Mouse (Mus musculus) left cerebral cortex, adult 8-10 months (tissue): ENCODE measurements around the gene Syn3. TPM values are rescaled to one million over a fixed set of nuclear protein-coding genes. Genes with fewer than 3 reads are reported as not detected.

Source experiments
- DNase-seq, 2 experiments: peaks; one replicate each; pipeline ENCODE4 v3.0.0; 2022; ENCODE audit warnings: low spot score in 2 of 2
- total RNA-seq, 4 experiments: library from RNA; stranded (reverse); gene quantifications; 2 replicates each; pipeline ENCODE4 v1.2.4; 2022

The Syn3 gene
- total RNA-seq, 4 experiments from 2014 or later: 26.7 to 30.5 (median 29.9) TPM

DNA sequence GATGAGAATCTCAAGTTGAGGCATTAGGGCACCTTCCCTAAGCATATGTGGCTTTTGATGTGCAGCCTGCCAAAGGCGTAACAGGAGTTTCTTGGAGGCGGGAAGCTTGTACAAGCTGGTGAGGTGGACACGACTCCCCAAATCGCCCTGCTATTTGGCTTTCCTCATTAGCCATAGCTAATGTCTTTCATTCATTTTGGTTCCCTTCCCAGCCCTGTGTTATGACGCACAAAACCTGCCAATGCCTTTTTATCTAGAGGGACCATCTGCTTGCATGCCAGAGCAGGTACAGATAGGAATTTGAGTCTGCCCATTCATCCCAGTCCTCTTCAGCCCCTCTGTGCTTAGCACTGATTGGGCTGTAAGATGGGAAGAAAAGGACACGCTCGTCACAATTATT, 158.3 kb downstream of the Syn3 start:
- no peak for DNase-seq

DNA sequence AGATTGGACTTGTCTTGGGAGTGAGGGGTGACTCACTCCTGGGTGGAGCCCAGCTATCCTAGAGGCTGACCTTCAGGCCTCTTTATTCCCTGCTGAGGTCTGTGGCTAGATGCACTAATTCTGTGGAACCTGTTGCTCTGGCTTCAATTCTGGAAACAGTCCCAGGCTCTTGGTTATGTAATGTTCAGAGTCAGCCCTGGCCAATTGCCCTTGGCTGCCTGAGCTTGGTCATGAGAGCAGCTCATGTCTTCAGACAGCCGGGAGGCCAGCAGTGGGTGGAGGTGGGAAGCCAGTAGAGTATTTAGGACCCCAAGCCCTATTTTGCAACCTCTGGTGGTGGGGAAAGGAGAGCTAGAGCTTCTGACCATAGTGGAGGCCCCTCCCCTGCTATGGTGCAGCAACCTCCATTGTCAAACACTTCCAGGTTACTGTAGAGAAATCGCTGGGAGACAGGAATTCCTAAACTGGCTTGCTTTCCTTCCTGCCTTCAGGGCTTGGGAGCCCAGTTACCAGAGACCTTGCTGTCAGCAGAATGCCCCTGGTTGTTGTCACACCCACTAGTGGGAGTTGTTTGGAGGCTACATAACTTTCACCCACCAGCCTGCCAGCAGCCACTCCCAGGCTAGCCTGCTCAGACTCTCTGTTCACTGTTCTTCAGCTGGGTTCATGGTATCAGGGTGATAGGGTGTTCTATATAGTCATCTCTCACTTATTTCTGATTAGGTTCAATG, 158.9 kb downstream of the Syn3 start:
- DNase-seq: peak; percentile 53 to 83

DNA sequence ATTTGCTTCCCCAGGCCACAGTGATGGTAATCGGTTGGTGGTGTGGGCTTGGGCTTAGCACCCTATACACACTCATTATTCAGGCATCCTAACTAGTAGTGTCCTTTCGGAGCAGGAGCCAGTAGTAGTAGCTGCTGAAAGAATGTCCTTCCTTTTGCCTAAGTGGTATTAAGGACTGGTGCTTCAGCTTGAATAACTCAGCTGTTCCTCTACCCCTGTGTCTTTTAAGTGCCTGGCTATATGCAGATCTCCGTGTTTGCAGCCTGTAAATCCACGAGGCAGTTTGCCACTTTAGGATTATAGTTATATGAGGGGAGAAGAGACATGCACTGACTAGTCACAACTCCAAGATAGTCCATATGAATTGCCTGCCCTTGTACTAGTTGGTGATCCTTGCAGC, 159.6 kb downstream of the Syn3 start:
- no peak for DNase-seq

DNA sequence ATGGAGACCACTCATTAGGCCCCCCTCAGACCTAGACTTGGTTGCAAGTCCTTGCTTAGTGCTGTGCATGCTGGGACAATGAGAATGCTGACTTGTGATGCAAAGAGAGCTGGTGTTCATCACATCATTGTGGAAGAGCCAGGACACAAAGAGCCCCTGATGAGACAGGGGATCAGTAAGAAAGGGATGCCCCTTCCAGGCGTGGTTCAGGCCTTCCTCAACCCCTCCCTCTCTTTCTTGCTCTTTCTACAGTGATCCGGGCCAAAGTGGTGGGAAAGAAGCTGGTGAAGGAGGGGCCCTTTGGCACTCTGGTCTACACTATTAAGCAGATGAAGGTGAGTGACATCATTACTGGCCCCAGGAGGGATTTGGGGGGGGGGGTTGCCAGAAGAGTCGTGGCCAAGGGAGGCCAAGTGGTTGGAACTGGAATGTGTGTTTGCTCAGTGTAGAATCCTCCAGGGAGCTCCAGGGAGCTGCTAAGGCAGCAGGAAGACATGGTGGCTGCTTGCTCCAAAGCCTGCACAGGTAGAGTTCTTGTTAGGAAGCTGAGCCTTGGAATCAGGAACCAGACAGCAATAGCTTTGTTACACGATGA, 160.5 kb downstream of the Syn3 start:
- DNase-seq: no peak

DNA sequence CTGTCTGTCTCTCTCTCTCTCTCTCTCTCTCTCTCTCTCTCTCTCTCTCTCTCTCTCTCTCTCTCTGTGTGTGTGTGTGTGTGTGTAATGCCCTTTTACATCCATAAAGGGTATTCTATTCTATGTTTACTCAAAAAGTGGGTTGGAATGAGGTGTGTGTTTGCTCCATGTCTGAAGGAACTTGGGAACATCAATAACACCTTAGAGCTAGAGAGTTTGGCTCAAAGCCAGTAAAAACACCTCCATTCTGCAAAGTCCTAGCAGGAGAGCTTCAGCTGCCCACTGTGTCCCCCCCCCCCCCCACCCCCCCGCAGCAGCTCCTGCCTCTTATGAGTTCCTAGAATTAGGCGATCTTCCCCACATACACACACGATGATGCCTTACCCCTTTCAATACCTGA, 161.5 kb downstream of the Syn3 start:
- no peak for DNase-seq

DNA sequence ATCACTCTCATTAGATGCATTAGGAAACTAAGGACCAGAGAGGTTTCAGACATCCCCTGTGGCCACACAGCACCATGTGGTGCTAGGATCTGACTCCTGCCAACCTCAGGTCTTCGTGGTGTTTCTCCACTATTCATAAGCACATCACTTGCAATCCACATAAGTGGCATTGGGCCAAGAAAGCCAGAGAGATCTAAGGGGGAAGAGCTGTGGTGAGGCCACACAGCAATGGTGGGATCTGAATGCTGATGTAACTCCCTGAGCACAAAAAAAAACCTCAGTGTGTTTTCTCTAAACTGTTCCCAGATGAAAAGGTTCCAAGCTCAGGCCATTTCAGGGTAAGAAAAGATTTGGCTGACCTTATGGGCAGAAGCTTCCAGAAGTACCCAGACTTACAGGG, 162.2 kb downstream of the Syn3 start:
- DNase-seq: no peak

DNA sequence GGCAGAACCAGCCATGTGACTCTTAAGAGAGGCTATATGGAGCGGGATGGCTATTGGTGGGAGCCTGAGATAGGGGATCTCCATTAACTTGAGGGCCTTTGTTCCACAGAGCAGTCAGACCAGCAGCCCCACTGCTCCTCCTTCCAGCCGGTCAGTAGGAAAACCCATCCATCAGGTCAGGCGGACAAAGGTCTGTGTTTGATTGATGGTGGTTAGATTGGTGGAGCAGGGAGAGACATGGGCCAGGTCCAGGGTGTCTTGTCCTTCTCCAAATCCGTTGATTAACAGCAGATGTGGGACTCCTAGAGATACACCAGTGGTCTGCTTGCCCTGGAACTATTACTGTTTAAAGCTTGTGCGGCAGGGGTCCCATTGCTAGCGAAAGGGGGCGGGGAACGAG, 164.1 kb downstream of the Syn3 start:
- no peak for DNase-seq

DNA sequence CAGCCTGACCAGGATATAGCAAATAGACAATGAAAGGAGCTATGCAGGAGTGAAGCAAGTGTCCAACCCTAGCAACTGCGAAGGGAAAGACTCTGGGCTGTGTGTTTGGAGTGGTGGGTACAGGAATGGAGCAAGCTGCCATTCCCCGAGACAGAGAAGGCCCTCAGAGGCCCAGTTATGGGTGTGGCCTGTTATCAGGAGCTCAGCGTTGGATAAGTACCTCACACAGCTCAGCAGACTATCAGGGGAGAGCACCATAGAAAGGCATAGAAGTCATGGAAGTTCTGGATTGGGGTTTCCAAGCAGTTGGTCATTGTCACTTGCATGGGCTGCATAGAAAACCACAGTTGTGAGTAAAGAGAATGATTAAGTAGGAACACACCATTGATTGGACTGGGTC, 165.8 kb downstream of the Syn3 start:
- no peak for DNase-seq

DNA sequence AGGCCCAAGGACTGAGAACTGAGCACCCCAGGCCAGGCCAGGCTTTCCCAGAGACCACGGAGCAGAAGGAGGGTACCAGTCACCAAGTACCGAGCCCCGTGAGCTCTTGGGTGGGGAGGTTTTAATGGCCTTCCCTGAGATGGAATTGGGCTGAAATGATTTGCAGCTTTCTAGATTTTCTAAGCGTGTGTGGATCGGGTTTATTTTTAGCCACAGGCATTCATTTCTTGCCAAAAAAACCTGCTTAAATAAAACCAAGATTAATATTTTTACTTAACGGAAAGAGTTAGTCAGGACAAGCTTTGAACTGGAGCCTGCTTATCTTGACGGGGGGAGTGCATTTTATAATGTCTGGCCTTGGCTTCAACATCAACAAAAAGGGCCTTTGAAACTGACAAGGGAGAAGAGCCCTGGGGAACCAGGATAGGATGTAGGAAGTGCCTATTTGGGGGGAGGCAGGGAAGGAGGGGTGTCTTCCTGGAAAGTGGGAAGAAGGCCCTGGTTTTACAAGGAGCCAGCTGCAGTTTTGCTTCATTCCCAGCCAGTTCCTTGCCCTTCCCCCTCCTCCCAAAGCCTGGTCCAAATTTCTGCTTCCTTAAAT, 166.9 kb downstream of the Syn3 start:
- no peak for DNase-seq

DNA sequence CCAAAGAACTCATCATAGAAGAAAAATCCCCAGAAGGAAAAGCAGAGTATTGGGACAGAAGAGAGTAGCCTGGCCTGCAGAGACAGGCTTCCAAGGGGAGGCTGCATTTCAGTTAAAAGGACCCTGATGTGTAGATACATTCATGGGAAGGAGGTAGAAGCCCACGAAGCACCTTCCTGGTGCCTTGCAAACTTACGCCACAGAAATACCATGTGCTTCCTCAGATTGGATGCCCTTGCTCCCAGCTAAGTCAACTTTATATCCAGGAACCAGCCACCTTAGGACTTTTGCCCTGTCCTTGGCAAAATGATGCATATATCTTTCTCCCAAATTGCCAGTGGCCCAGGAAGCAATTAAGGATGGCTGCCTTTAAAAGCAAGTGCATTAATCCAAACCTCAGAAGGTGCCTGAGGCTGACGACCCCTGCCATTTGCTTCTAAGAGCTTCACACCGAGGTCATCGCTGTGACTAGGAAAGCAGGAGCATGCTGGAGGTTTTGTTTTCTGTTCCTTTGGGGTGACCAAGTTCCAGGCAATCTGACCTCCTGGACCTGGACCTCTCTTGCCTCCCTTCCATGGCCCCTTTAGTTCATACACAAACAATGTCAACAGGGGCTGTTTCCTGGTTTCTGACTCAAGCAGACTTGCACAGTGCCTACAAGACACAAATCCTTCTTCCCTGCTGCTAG, 167.6 kb downstream of the Syn3 start:
- no peak for DNase-seq

DNA sequence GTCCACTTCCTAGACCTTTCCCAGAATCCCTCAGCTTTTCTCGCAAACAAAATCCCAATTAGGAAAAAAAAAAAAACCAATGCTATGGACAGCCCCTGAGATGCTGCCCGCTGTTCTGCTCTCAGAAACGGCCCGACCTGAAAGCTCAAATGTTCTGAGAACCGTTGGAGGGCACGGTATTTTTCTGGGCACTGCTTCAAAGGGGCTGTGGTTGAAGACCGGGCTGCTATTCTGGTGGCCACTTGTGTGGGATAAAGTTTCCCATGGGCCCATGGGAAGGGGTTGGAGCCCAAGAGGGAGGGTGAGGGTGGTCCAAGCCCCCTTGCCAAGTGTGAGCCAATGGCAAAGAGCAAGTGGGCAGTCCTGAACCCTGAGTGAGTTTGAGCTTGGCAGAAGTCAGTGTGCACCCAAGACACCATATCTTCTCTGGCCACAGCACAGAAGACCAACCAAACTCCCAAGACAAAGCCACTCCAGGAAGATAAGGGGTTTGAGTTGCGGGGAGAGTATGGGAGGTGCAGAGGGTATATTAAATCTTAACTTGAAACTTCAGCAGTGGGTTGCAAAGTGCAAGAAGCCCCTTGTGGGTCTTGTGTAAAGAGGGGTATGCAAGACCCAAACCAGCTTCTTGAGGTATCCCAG, 169.3 kb downstream of the Syn3 start:
- no peak for DNase-seq

DNA sequence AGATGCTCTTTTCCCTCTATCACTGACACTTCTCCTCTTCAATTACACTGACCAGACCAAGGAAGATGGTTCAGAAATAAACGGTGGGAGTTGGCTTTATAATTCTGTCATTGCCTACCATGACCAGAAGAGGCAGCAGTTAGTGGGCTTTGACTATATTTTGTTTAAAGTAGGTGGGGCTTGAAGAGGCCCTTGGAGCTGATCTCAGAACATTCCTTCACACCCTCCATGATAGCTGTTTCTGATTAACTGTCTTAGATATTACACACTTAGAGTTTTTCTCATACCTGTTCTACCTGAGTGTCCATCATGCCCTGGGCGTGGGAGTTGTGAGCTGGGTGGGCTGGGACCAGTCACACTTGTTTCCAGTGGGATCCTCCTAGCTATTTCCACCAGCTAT, 170.0 kb downstream of the Syn3 start:
- no peak for DNase-seq

DNA sequence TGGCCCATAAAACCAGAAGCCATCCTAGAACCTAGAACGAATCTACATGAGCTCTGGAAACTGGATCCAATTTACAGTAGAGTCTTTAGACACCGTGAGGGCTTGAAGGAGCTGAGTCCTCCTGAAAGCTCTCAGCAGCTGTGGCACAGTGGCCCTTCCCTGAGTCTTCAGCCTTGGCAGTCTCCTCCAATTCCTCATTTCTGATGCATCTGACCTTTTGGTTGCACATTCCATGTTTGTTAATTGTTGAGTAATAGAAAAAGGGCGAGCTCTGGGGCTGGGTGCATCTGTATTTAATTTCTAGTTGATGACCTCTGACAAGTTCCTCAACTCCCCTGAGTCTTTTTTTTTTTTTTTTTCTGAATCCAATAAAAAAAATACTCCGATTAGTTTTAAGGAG, 170.6 kb downstream of the Syn3 start:
- no peak for DNase-seq

DNA sequence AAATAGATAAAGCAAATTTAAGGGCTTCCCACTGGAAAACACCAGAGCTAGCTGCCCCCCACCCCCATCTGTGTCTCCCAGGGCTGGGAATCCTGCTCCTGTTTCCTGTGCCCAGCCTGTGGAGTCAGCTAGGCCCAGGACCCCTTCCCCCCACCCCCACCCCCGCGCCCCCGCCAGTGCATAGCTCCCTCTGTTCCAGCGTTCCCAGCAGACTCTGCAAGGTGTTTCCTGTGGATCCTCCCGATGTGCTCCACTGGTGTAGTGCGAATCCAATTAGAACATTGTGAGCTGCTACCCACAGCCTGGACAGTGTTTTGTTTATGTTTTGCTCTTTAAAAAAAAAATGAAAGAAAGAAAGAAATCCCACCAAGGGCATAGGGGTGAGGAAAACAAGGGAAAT, 173.4 kb downstream of the Syn3 start:
- no peak for DNase-seq

DNA sequence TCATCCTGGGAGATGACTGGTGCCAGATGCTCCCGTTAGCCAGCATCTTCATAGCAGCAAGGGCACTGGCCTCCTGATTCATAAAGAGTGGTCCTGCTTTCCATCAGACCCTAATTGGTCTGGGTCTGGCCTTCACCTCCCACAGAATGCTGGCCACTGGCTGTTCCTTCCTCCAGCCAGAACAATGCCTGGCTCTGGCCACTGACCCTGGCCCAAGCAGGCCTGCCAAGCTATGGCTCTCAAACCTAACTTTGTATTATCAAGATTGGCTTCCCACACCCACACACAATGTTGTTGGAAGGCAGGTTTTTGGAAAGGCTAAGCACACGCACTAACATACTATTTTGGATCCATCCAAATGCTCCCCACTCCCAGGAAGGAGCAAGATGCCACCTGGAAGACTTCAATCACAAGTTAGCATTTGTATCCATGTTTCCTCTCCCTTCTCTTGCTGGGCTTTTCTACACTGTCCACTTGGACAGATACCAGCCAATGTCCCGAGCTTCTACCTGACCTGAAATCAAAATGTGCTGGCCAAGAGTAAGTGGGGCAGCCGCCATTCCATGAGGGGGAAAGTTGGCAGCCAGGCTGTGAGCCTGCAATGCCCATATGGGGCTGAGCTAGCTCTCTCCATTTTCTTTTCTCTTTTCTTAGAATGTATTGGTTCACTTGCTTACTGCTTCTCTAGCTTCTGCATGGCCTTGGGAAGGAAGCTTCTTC, 175.3 kb downstream of the Syn3 start:
- DNase-seq: no peak

DNA sequence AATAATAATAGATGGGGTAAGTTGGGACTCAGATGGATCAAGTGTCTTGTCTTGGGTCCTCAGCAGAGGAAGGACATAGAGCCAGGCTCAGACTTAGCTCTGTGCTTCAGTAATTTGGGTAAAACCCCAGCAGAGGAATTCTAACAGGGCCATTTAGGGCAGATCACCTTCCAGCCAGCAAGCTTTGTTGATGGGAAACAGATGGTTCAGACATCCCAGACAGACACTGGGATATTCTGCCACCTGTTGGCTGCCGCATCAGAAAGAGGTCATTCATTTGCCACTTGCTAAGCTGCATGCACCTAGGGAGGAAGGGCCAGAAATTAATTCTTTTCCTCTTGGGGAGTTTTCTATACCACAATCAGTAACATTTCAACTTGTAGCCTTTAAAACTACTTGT, 176.7 kb downstream of the Syn3 start:
- DNase-seq: no peak

DNA sequence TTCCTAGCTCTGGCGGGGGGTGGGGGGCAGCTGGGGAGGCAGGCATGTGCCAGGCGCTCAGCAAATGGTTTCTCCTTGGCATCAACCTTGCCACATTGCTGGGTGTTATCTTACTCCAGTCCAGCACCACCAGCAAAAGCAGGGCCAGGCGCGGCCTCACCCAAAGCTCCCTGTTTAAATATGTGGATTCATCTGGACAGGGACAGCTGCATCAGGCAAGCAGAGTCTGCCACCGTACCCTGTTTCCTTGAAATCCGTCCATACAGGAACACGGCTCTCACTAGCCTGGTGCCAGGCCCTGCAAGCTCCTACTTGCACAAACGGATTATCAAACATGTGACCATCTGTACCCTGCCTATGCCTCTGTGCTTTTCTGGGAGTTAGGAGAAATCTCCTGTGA, 177.5 kb downstream of the Syn3 start:
- DNase-seq: no peak

DNA sequence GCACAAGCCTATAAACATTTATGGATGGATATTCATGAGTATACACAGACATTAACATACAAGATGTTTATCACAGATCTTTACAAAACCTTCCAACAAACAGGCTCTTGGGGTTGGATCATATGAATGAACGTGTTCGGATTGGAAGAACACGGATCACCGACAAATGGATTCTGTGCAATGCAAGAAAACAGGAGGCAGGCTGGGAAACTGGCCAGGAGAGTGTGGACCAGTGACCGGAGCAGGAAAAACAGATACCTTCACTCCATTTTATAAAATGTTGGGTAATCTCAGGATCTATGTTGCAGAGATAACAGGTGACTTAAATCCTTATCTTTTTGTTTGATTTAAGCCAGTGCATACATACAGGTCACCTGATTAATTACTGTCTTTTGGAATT, 178.5 kb downstream of the Syn3 start:
- DNase-seq: no peak

DNA sequence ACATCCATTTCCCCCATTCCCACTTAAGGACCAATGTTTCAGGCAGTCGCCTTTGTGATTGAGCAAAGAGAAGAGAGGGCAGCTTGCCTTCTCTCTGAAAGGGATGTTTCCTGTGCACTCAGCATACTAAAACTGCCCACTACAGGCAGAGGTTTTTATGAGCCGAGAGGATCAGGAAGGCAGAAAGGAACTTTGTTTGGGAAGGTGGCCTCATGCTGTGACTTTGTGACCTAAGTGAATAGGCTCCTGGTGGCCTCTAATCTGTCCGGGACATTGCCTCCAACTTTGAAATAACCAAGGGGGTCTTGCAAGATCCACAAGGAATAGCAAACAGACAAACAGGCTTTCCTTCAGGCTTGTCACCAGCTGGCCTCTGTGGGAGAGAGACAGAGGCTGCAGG, 179.2 kb downstream of the Syn3 start:
- no peak for DNase-seq

DNA sequence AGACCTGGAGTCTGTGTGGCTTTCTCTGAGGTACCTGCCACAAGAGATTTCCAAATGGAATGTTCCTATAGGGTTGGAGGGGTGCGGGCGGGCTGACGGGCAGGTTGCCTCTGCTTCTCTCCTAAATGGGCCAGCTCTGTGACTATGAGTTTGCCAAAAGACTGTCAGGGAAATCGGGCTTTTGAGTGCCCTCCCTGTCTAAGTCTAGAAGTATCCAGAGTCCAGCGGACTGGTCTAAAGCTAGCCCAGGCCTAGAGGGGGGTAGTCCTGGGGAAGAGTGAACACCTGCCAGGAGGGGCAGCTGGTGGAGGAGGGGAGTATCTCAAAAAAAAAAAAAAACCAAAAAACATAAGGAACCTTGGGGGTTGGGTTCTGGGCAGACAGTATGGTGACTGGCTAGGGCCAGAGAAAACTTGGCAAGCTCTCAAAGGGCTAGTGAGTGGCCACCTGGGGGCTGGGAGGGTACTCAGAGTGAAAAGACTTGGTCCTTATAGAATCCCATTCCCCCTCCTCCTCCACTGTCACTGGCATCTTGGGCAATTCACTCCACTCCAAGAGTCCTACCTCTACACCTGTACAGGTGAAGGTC, 180.1 kb downstream of the Syn3 start:
- no peak for DNase-seq

DNA sequence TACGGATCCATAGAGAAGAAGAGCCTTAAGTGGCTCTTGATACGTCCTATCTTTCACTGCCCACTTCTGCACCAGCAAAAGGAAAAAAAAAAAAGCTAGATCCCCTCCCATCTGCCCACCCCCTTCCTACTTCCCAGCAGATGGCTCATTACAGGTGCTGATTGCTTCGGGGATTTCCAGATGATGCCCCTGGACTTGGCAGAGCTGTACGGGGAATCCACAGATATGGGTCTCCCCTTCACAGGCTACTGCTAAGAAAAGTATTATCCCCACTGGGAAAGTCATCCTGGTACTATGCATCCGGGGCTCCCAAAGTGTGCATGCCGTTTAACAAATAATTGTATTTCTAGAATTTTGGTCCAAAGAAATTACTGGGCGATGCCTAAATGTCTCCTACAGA, 181.1 kb downstream of the Syn3 start:
- DNase-seq: no peak
